Mouse (Mus musculus) common myeloid progenitor, adult 5-6 weeks (primary cell): ENCODE results near the gene Amhr2. TPM values are rescaled to one million over a fixed set of nuclear protein-coding genes. Genes with fewer than 3 reads are reported as not detected.

Experiments
- ATAC-seq: replicated peaks from 2 replicates; pipeline ENCODE4 v1.8.0; 2016; ENCODE audit warnings: low read depth, mild to moderate bottlenecking, moderate TSS enrichment, inconsistent platforms; ENCODE audit not compliant: poor library complexity, severe bottlenecking
- total RNA-seq: library from RNA; stranded (forward); fragments of 200-1000, 187-1606 nt; gene quantifications from 2 replicates; pipeline ENCODE4 v1.2.3, GENCODE M21; 2017

The Amhr2 gene
- total RNA-seq, 1 experiment from 2014 or later: not detected

DNA sequence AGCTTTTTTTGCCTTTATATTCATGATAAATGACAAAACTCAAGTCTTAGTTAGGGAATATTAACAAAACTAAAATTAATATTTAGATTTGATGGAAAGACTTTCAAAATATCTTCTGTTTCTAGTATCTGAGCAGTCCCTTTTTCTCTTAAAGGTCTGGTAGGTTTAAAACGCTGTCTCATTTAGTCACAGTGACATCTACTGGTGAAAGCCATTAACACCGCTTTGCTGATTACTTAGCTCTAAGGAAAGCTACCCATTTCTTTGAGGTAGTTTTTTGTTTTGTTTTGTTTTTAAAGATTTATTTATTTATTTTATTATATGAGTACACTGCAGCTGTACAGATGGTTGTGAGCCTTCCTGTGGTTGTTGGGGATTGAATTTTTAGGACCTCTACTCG lies 23.7 kb upstream of the Amhr2 start:
- ATAC-seq: peak; percentile 79

DNA sequence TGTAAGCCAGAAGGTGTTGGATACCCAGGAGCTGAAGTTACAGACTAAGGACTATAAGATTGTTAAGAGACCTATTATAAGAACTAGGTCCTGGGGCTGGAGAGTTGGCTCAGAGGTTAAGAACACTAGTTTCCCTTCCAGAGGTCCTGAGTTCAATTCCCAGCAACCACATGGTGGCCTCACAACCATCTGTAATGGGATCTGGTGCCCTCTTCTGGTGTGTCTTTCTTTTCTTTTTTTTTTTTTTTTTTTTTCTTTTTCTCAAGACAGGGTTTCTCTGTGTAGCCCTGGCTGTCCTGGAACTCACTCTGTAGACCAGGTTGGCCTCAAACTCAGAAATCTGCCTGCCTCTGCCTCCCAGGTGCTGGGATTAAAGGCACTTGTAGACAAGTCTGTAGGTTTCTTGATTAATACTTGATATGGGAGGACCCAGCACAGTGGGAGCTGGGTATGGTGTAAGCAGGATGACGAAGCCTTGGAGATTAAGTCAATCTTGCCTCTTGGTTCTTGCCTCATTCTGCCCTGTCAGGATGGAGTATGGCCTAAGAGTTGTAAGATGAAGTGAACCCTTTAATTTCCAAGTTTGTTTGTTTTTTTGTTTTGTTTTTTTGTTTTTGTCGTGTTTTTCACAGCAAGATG lies 21.4 kb upstream of the Amhr2 start:
- ATAC-seq: no peak

DNA sequence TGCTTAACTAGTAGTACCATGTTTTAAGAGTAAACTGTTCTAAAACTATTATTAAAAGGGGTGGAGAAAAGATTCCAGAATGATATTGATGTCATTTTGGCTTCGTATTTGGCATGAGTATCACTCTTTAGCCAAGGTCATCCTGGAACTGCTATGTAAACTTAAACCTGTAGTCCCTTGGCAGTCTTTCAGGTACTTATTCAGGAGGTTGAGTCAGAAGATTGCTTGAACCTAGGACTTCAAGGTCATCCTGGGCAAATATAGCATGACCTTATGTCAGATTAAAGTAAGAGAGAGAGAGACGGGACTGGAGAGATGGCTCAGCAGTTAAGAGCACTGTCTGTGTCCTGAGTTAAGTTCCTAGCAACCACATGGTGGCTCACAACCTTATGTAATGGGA lies 20.5 kb upstream of the Amhr2 start:
- ATAC-seq: no peak

DNA sequence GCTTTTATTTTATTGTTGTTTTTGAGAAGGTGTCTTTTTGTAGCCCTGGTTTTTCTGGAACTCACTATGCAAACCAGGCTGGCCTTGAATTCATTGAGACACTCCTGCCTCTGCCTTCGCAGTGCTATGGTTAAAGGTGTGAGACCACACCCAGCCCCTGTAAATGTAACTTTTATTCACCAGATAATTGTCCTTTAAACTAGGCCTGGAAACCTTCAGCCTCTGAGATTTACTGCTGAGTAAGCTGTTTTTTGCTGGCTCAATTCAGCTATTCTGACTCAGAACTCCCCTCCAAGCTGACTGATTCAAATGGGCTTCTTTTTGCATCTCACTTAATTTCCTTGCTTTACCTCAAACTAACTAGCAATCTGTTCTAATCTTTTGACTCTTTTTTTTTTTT lies 18.2 kb upstream of the Amhr2 start:
- ATAC-seq: no peak

DNA sequence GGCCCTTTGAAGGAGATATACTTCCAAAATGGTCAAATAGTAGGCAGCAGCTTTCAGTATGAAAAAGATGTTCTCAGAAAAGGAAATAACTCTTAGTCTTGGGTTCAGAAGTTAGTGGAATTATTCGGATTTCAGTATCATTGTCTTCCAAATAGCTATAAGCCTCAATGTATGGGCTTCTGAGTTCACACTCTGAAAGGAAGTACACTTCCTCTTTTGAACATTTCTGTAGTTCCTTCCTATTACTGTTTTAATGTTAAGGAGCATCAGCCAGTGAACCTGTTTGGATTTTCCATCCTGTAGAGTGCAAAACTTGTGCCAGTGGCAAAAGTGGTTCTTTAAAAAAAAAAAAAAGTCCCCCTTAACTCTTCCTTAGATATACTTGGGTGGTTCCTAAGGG lies 13.1 kb upstream of the Amhr2 start:
- no peak for ATAC-seq

DNA sequence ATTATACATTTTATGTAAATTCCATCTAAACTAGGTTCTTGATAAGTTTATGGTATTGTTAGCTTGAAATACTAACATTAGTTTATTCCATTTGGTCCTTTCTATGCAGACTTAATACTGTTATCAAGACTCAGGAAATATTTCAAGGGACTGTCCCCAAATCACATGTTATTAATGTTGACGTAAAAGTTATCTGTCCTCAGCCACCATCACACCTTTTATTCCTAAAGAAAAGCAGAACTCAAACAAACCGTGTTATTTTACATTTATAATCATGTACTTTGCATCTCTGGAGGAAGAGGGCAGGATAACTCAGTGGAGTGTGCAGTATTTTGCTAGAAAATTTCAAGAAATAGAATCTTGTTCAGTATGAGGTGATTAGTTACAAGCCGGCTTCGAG lies 12.0 kb upstream of the Amhr2 start:
- no peak for ATAC-seq

DNA sequence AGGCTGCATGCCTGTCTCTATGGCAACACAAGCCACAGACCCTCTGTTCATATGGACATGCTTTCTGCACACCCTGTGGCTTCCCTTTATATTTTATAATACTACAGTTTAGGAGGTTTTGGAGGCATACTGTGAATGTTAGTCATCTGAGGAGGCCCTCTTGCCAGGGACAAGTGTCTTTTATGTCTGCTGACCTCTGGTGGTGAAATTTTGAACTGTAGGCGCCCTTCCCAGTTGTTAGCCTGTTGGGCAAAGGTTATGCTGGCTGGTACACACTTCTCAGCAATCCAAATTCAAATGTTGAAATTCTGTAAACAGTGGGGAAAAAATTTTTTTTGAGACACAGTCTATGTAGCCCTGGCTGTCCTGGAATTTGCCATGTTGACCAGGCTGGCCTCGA lies 2.7 kb upstream of the Amhr2 start:
- ATAC-seq: peak; percentile 92

DNA sequence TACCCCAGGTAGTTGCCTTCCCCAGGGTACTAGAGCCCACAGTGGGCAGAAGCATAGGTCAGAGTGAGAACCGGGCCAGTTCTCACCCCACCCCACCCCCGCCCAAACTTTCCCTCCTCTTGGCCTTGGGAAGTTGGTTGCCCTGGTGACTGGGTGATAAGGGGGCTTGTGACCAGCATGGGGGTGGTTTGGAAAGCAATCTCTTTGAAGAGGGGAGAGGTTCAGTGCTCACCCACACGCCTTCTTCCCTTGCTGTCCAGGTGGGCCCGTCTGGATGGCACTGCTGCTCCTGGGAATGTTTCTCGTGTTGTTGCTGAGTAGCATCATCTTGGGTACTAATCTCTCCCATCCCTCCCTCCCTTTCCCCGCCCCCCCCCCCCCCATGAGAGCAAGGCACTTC lies 1.3 kb downstream of the Amhr2 start:
- ATAC-seq: no peak

DNA sequence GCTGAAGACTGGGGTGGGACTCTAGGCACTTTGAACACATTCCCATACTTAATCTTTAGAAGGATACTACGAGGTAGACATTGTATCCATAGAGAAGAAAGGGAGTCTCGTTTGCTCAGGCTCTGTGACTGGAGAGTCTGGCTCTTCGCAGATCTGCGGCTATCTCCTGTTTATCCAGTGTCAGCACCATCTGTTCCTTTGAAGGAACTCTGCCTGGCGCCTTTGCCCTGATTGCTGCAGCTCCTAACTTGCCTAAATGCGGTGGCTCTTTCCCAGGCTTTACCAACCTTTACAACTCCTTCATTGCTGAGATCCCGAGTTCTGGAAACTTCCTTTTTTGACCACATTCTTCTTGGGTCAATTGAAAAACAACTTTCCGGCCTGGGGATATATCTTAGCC lies 4.2 kb downstream of the Amhr2 start:
- no peak for ATAC-seq

DNA sequence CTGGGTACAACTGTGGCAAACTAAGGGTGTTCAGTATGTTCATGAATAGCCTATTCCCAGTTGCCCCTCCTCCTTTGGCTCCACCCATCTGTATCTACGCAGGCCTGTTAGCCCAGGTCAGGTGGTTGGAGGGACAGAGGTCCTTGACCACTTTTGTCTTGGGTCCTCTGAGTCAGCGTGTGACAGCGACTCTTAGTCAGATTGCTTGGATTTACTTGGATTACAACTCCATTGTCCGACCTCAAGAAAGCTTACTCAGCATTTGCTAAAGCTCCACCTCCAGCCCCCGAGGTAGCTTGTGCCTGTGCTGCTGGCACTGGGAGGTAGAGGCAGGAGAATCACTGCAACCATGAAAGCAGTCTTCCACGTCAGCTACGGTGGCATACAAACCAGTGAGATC lies 5.8 kb downstream of the Amhr2 start:
- no peak for ATAC-seq

DNA sequence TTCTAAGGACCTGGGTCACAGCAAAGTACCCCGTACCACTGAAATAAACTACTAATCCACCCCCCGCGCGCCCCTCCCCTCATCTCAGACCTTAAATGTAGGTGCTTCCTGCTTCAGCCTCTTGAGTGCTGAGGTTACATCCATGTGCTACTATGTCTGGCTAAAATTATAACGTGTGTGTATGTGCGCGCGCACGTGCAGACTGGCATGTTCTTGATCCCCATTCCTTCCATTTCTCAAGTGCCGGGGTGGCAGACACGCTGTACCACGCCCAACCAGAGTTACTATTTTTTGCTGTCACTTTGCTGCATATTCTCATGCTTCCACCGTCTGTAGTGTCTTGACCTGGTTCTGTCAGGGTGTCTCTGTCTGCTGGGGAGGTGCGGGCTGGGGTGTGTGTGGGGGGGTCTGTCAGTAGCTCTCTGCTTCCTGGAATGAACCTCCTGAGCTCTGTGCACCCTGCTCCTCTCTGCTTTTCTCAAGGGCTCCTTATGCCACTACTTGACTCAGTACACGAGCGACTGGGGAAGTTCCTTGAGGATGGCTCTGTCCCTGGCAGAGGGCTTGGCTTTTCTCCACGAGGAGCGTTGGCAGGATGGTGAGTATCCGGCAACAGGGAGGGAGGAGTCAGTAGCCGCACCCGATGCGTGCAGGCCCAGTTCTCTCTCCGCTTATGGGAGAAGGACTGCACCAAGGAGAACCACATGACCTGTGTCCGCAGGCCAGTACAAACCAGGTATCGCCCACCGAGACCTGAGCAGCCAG lies 6.7 kb downstream of the Amhr2 start:
- ATAC-seq: no peak

DNA sequence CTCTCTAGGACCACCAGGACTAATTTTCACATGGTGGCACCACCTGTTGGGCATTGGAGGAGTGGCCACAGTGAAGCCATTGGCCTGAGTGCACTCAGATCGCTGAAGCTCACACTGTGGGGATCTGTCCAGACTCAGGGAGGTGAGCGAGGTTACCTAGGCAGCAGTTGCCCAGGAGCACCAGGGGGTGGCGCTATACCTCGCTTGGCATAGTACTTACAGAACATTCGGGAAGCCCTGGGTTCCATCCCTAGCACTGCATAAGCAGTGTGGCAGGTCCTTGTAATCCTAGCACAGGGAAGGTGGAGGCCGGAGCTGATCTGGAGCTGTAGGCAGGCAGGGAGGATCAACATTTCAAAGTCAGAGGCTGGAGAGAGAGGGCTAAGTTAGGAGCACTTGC lies 10.8 kb downstream of the Amhr2 start:
- no peak for ATAC-seq

DNA sequence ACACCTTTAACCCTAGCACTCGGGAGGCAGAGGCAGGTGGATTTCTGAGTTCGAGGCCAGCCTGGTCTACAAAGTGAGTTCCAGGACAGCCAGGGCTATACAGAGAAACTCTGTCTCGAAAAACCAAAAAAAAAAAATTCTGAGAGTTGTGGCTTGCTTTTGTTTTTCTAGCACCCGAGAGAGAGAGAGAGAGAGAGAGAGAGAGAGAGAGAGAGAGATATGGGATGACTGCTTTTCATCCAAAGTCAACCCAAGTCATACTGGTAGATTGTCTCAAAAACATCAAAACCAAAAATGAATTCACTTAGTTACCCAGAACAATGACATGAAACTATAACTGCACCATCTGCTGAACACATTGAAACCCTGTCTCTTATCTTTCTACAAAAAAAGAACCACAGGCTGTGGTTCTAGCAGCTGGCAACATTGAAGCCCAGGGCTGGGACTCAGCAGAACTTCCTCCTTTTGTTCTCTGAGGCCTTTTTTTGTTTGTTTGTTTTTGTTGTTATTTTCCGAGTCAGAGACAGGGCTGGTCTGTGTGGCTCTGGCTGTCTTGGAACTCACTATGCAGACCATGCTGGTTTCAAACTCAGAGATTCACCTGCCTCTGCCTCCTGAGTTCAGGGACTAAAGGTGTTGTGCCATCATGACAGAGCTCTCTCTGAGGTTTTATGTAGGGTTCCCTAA lies 13.0 kb downstream of the Amhr2 start:
- peak; percentile 65 for ATAC-seq

DNA sequence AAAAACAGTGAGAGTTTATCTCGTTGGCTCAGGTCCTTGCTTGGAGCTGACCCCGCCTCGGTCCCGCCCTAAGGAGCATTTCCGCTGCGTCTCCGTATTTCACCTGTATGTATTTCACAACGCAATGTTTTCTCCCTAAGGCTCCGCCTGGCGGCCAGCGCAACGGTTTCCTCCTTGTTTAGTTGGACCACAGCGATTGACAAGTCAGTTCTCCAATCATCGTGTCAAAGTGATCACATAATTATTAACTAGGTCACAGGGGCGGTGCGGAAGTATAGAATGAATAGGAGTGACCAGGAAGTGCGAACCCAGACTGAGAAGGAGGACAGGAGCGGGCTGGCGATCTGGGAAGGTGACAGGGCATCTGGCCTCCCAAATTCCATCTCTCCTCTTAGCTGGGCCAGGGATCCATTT lies 13.7 kb downstream of the Amhr2 start, which contains the start of gene Prr13:
TSS of gene Prr13 (plus strand) at position 125 of the 414 bp plus-strand sequence.
- ATAC-seq: peak; percentile 74

DNA sequence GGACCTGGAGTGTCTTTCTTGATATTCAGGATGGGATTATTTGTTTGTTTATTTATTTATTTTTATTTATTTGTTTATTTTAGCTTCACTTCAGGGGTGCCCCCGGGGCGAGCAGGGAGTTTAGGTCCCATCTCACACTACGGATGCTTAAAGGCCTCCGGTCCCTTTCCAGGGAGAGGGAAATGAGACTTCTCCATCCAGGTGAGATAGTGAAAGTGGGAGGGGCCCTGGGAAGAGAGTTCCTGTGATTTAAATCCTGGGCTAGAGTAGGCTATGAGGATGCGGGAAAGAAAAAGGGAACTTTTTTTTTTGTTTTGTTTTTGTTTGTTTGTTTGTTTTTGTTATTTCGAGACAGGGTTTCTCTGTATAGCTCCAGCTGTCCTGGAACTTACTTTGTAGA lies 14.2 kb downstream of the Amhr2 start:
- ATAC-seq: no peak

DNA sequence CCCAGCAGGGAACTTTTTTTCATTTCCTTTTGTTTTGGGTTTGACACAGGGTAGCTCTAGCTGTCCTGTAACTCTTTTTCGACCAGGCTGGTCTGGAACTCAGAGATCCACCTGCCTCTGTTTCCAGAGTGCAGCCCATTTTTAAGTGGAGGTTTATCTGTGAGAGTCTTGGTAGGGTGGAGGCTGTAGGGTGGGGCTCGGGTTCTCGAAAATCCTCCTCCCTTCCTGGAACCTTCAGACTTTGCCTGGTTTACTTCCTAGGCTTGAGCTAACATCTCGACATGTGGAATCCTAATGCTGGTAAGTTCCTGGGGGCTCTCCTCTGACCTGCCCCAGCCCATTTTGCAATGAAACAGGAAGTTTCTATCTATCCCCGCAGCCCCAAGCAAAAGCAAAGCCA lies 14.7 kb downstream of the Amhr2 start:
- no peak for ATAC-seq

DNA sequence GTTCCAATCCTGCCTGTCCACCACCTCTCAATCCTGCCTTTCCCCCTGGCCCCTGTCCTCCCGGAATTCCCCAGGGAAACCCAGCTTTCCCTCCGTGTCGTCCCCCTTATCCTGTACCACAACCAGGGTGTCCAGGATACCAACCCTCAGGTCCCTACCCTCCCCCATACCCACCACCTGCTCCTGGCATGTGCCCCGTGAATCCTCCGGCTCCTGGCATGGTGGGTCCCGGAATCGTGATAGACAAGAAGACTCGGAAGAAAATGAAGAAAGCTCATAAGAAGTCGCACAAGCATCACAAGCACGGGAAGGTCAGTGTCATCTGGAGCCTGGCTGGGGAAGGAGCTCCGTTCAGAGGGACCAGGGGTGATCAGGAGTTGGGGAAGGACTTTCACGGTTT lies 15.2 kb downstream of the Amhr2 start:
- ATAC-seq: no peak

DNA sequence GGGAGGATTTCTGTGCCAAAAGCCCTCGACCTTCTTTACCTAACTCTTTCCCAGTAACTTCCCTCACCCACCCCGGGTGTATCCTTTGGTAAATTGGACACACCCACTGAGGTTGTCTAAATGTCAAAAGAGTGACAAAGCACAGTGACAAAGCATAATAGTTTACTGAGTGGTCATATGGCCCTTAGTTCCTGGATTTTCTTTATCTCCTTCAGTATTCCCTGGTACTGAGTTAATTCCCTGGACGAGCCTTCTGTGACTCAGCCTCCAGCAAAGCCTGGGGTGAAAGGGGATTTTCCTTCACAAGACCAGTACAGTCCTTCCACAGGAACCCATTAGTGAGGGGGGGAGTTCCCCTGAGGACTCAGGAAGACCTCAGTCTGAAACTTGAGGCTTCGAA lies 15.8 kb downstream of the Amhr2 start:
- peak; percentile 31; the same call in 1 of the 2 replicates for ATAC-seq

DNA sequence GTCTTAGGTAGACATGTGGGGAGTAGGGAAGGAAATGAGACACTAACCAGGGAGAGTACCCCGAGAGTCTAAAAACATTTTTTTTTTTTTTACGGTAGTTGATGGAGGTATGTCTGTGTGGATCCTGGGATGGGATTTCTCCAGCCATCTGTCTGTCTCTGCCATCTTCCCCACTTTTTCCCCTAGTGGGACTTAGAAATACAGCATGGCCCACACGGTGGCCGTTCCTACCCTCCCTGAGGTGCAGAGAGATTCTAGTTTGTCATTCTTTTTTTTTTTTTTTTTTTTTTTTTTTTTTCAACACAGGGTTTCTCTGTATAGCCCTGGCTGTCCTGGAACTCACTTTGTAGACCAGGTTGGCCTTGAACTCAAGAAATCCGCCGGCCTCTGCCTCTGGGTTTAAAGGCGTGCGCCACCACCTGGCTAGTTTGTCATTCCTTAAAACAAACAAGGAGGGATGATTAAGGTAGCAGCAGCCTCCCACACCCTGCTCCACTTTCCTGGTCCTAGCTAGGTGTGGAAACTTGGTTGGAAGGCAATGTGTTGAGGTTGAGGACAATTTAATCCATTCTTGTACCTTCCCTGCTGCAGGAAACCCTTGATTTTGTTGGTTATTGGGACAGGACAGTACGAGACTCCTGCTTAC lies 16.4 kb downstream of the Amhr2 start:
- no peak for ATAC-seq

DNA sequence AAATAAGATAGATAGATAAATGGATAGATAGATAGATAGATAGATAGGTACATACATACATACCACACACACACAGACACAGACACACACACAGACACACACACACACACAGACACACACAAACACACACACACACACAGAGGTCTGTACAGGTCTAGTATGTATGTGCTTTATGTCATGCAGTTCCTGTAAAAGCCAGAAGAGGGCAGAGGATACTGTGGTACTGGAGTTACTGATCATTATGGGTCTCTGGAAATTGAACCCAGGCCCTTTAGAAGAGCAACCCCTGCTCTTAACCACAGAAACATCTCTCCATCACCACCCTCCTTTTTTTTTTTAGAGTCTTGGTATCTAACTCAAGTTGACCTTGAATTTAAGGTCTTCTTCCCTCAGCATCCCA lies 18.5 kb downstream of the Amhr2 start:
- peak; percentile 33; the same call in 1 of the 2 replicates for ATAC-seq
